Comparison of ENCODE assay signal across 24 mouse cellular contexts in genomic region chr4:139906176-139906575, GRCm38 (mm10).
A peak's percentile ranks its signal among the peaks of the same experiment; 100 is the strongest.
DNase-seq lines count a peak whose midpoint lies in the region; ATAC-seq lines count a peak whose summit lies in the region.
"Had no signal": no experiment of that assay in that cellular context is flagged by ENCODE, and none has a peak within 500 bp of the region (broad histone marks: within the 10 kb centered on the region; RNA-seq: fewer than 3 reads in every experiment).

No protein-coding gene starts in this region.

- peaks cover 12% of the 10 kb centered on the region for H3K4me1 ChIP-seq in hindbrain, embryonic 12.5 days
- peaks cover 10% of the 10 kb centered on the region; the same call in 1 of the 2 replicates for H3K4me1 ChIP-seq in hindbrain, embryonic 14.5 days (replicated peaks; ENCODE audit: control insufficient read depth, insufficient read depth, low read length)
- peaks cover 4% of the 10 kb centered on the region; the same call in 1 of the 2 replicates for H3K4me1 ChIP-seq in neural tube, embryonic 11.5 days (ENCODE audit: control insufficient read depth, insufficient read depth, low read length)
- H3K4me1 ChIP-seq in neural tube, embryonic 15.5 days = peaks cover 15% of the 10 kb centered on the region
- H3K4me1 ChIP-seq: embryonic facial prominence, embryonic 12.5 days; embryonic facial prominence, embryonic 15.5 days; heart, embryonic 10.5 days; heart, embryonic 13.5 days; intestine, embryonic 15.5 days had no signal

- H3K9me3 ChIP-seq in hindbrain, embryonic 12.5 days (replicated peaks) = no peaks in the 10 kb centered on the region
- H3K9me3 ChIP-seq in hindbrain, embryonic 14.5 days (ENCODE audit: control insufficient read depth, low read length) = no peaks in the 10 kb centered on the region
- no peaks in the 10 kb centered on the region for H3K9me3 ChIP-seq in neural tube, embryonic 11.5 days (ENCODE audit: control insufficient read depth, low read length)
- H3K9me3 ChIP-seq in neural tube, embryonic 15.5 days (replicated peaks) = no peaks in the 10 kb centered on the region
- H3K9me3 ChIP-seq: embryonic facial prominence, embryonic 12.5 days; embryonic facial prominence, embryonic 15.5 days; heart, embryonic 10.5 days; heart, embryonic 13.5 days; intestine, embryonic 15.5 days had no signal

- no peak overlapping the region for H3K9ac ChIP-seq in hindbrain, embryonic 12.5 days
- H3K9ac ChIP-seq in hindbrain, embryonic 14.5 days = no peak overlapping the region
- no peak overlapping the region for H3K9ac ChIP-seq in neural tube, embryonic 11.5 days (ENCODE audit: low read length)
- H3K9ac ChIP-seq in neural tube, embryonic 15.5 days (replicated peaks) = no peak overlapping the region
- H3K9ac ChIP-seq: embryonic facial prominence, embryonic 12.5 days; embryonic facial prominence, embryonic 15.5 days; heart, embryonic 13.5 days; intestine, embryonic 15.5 days had no signal

- no peak for ATAC-seq in hindbrain, embryonic 12.5 days (ENCODE audit: low FRiP score)
- ATAC-seq in hindbrain, embryonic 14.5 days (ENCODE audit: low FRiP score) = no peak
- no peak for ATAC-seq in neural tube, embryonic 11.5 days (ENCODE audit: insufficient read depth, low FRiP score, low TSS enrichment)
- ATAC-seq in neural tube, embryonic 15.5 days (ENCODE audit: low FRiP score) = no peak
- ATAC-seq: CD4-positive, CD25-positive, alpha-beta regulatory T cell, adult 4 months; forebrain, embryonic 16.5 days; hindbrain, embryonic 16.5 days; intestine, embryonic 15.5 days had no signal

- no peaks in the 10 kb centered on the region for H3K36me3 ChIP-seq in hindbrain, embryonic 12.5 days
- H3K36me3 ChIP-seq in hindbrain, embryonic 14.5 days (replicated peaks; ENCODE audit: control insufficient read depth, insufficient read depth) = no peaks in the 10 kb centered on the region
- no peaks in the 10 kb centered on the region for H3K36me3 ChIP-seq in neural tube, embryonic 11.5 days (ENCODE audit: control insufficient read depth, insufficient read depth, low read length)
- H3K36me3 ChIP-seq in neural tube, embryonic 15.5 days = no peaks in the 10 kb centered on the region
- H3K36me3 ChIP-seq: embryonic facial prominence, embryonic 12.5 days; embryonic facial prominence, embryonic 15.5 days; heart, embryonic 10.5 days; heart, embryonic 13.5 days; intestine, embryonic 15.5 days had no signal

- no peak for DNase-seq in hindbrain, embryonic 14.5 days (ENCODE audit: low spot score)
- DNase-seq in neural tube, embryonic 11.5 days (ENCODE audit: low spot score) = no peak
- peak; percentile 22 for DNase-seq in ES-CJ7 (ENCODE audit: low read depth, low spot score)
- DNase-seq in R1 (ENCODE audit: low read depth, low spot score) = peak; percentile 71
- no peak for DNase-seq in retina, embryonic 14.5 days (ENCODE audit: low spot score)
- DNase-seq: adrenal gland, adult 2 months; adrenal gland, postnatal 14 days; cerebellum, adult 11 months; cerebellum, adult 2 months; cerebellum, adult 9-11 months; cerebellum, postnatal 25 days; gastrocnemius, postnatal 10 days; gastrocnemius, postnatal 36 days; heart, adult 2 months had no signal

- H3K4me3 ChIP-seq in hindbrain, embryonic 12.5 days = no peak overlapping the region
- no peak overlapping the region for H3K4me3 ChIP-seq in hindbrain, embryonic 14.5 days (replicated peaks; ENCODE audit: low read length)
- H3K4me3 ChIP-seq in neural tube, embryonic 11.5 days (ENCODE audit: low read depth, low read length) = no peak overlapping the region
- no peak overlapping the region for H3K4me3 ChIP-seq in neural tube, embryonic 15.5 days (replicated peaks)
- H3K4me3 ChIP-seq: embryonic facial prominence, embryonic 12.5 days; embryonic facial prominence, embryonic 15.5 days; heart, adult 2 months; heart, embryonic 10.5 days; heart, embryonic 13.5 days; intestine, embryonic 15.5 days had no signal

- H3K27me3 ChIP-seq in hindbrain, embryonic 12.5 days = no peaks in the 10 kb centered on the region; the same call in 1 of the 2 replicates
- no peaks in the 10 kb centered on the region for H3K27me3 ChIP-seq in hindbrain, embryonic 14.5 days (ENCODE audit: control insufficient read depth, insufficient read depth, low read length)
- H3K27me3 ChIP-seq in neural tube, embryonic 11.5 days (ENCODE audit: control insufficient read depth, insufficient read depth, low read length) = no peaks in the 10 kb centered on the region
- no peaks in the 10 kb centered on the region for H3K27me3 ChIP-seq in neural tube, embryonic 15.5 days (replicated peaks)
- H3K27me3 ChIP-seq: embryonic facial prominence, embryonic 15.5 days had no signal

- WGBS in hindbrain, embryonic 12.5 days = 90% methylated on average over 12 of the region's 12 CpGs
- 88% methylated on average over 12 of the region's 12 CpGs for WGBS in hindbrain, embryonic 14.5 days
- WGBS in neural tube, embryonic 11.5 days = 91% methylated on average over 12 of the region's 12 CpGs
- WGBS in neural tube, embryonic 15.5 days = 87% methylated on average over 12 of the region's 12 CpGs

- H3K4me2 ChIP-seq in hindbrain, embryonic 12.5 days (replicated peaks) = no peak overlapping the region
- no peak overlapping the region for H3K4me2 ChIP-seq in hindbrain, embryonic 14.5 days (replicated peaks)
- no peak overlapping the region for H3K4me2 ChIP-seq in neural tube, embryonic 11.5 days (ENCODE audit: low read depth)
- no peak overlapping the region for H3K4me2 ChIP-seq in neural tube, embryonic 15.5 days
- H3K4me2 ChIP-seq: embryonic facial prominence, embryonic 12.5 days; embryonic facial prominence, embryonic 15.5 days; heart, embryonic 13.5 days; intestine, embryonic 15.5 days had no signal

- H3K27ac ChIP-seq in hindbrain, embryonic 12.5 days = peak overlapping the region; percentile 50; the same call in 1 of the 2 replicates
- no peak overlapping the region for H3K27ac ChIP-seq in hindbrain, embryonic 14.5 days
- 0 out of 2 replicates have a peak overlapping the region, but pooled peaks have one; percentile 10 for H3K27ac ChIP-seq in neural tube, embryonic 11.5 days (ENCODE audit: low read depth, low read length)
- H3K27ac ChIP-seq in neural tube, embryonic 15.5 days (replicated peaks) = no peak overlapping the region
- H3K27ac ChIP-seq: embryonic facial prominence, embryonic 12.5 days; embryonic facial prominence, embryonic 15.5 days; heart, adult 2 months; heart, embryonic 10.5 days; heart, embryonic 13.5 days; intestine, embryonic 15.5 days had no signal

Comparison
In these comparisons a context has a peak if more than half of its experiments do, and no peak if none do; other contexts are left out.
1. H3K27ac ChIP-seq: peak in hindbrain, embryonic 12.5 days (single experiment) and neural tube, embryonic 11.5 days (single experiment); none in hindbrain, embryonic 14.5 days (single experiment) and neural tube, embryonic 15.5 days (single experiment).
2. DNase-seq: peak in ES-CJ7 (single experiment) and R1 (single experiment); none in hindbrain, embryonic 14.5 days (single experiment), neural tube, embryonic 11.5 days (single experiment) and retina, embryonic 14.5 days (single experiment).